Mouse (Mus musculus) lung, postnatal 0 days (tissue): ENCODE results near the gene Efcab8. TPM values are rescaled to one million over a fixed set of nuclear protein-coding genes. Genes with fewer than 3 reads are reported as not detected.

Experiments used
- ATAC-seq: fragments of 200-750 bp; cut with Nextera tagmentation; 2 replicates; pipeline ENCODE4 v1.8.0; 2017; ENCODE audit warnings: moderate library complexity
- DNase-seq: peaks from one replicate; pipeline ENCODE4 v3.0.0-alpha.2; 2016; ENCODE audit warnings: low spot score
- H3K27ac ChIP-seq: fragments of 300-500 bp; sonication (generic); 2 replicates; pipeline ENCODE4 v1.5.1; 2014; ENCODE audit warnings: antibody characterized with exemption, mild to moderate bottlenecking, low read length, mixed read lengths
- H3K27me3 ChIP-seq: fragments of 300-500 bp; sonication (generic); replicated peaks from 2 replicates; pipeline ENCODE4 v1.6.1; 2014; ENCODE audit warnings: low read length, mixed read lengths; ENCODE audit not compliant: insufficient read depth
- H3K36me3 ChIP-seq: fragments of 300-500 bp; sonication (generic); 2 replicates; pipeline ENCODE4 v1.6.1; 2014; ENCODE audit warnings: low read length, mixed read lengths; ENCODE audit not compliant: insufficient read depth
- H3K4me1 ChIP-seq: fragments of 300-500 bp; sonication (generic); 2 replicates; pipeline ENCODE4 v1.6.1; 2014; ENCODE audit warnings: antibody characterized with exemption, low read depth, low read length, mixed read lengths; ENCODE audit not compliant: insufficient read depth
- H3K4me2 ChIP-seq: fragments of 300-500 bp; sonication (generic); replicated peaks from 2 replicates; pipeline ENCODE4 v1.6.1; 2014; ENCODE audit warnings: low read depth, mild to moderate bottlenecking, low read length, moderate library complexity, mixed read lengths
- H3K4me3 ChIP-seq: fragments of 300-500 bp; sonication (generic); 2 replicates; pipeline ENCODE4 v1.5.1; 2014; ENCODE audit warnings: low read depth, low read length
- H3K9ac ChIP-seq: fragments of 300-500 bp; sonication (generic); replicated peaks from 2 replicates; pipeline ENCODE4 v1.6.1; 2014; ENCODE audit warnings: low read depth, mild to moderate bottlenecking
- H3K9me3 ChIP-seq: fragments of 300-500 bp; sonication (generic); 2 replicates; pipeline ENCODE4 v1.6.1; 2016; ENCODE audit warnings: low read length, mixed read lengths
- CTCF ChIP-seq: IDR thresholded peaks from 2 replicates; pipeline ENCODE4 v1.5.1; 2016; ENCODE audit warnings: antibody characterized with exemption, mild to moderate bottlenecking
- EP300 ChIP-seq: IDR thresholded peaks from 2 replicates; pipeline ENCODE4 v1.6.1; 2016; ENCODE audit warnings: antibody characterized with exemption, mild to moderate bottlenecking, control low read depth
- WGBS: fragments of 180-500 bp; shearing (Covaris S2); extraction: QIAGEN DNeasy Blood & Tissue Kit; methylation state at CpG from one replicate; pipeline ENCODE4 v1.1.7; 2014; 5-methylcytosine and 5-hydroxymethylcytosine counted together
- polyA plus RNA-seq: library from polyadenylated mRNA; unstranded; fragments of >200 nt; fragmentation: Nextera tagmentation; extraction: Ambion mirVana; gene quantifications from 2 replicates; pipeline ENCODE4 v1.2.1, GENCODE M21; 2015

Gene Efcab8
- polyA plus RNA-seq, 1 experiment from 2014 or later: not detected

DNA sequence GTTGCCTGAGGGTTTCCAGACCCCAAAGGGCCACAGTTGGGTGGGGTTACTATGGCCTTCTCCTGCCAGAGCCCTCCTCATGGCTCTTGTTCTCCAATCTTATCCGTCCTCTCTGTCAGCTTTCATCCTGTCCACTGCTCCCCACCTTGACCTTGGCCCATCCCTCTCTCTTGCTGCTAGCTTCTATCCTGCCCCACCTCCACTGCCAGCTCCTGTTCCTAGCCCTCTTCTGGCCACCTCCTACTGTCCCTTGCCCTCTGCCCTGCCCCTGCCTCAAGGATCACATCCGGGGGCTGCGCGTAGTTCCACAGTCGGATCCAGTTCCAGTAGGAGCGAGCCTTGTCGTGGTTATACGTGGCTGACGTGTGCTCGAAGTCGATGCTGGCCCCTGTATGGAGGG is 80.6 kb downstream of the Efcab8 start:
- Histone ChIP-seq H3K4me2 (no peak overlapping the region), H3K9ac (no peak overlapping the region), H3K9me3 (no peaks in the 10 kb centered on the region), H3K4me3 (no peak overlapping the region), H3K4me1 (no peaks in the 10 kb centered on the region), H3K27ac (no peak overlapping the region), H3K27me3 (no peaks in the 10 kb centered on the region), H3K36me3 (no peaks in the 10 kb centered on the region)
- TF ChIP-seq EP300 (no peak), CTCF (no peak)
- no peak for ATAC-seq
- DNase-seq: no peak
- WGBS: 78% methylated on average over 11 of the region's 11 CpGs

DNA sequence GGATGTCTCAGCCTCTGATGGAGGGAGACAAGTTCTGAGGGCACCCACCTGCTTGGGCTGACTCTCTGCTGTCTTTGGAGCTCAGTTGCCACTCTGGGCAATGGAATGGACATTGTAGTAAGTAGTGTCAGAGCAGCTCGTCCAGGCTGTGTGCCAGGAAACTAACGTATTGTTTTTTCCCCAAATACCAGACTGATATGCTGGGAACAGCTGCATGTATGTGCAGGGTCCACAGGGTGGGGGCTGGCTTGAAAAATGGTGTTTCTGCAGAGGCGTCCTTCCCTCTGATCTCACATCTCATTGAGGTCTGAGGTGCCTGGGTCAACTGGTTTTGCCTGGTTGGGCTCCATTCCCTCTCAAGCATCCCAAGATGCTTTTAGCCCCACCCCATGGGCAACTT is 81.0 kb downstream of the Efcab8 start:
- WGBS: 31% methylated on average over 3 of the region's 3 CpGs
- Histone ChIP-seq H3K9me3 (no peaks in the 10 kb centered on the region), H3K9ac (no peak overlapping the region), H3K27me3 (no peaks in the 10 kb centered on the region), H3K27ac (no peak overlapping the region), H3K4me3 (no peak overlapping the region), H3K4me1 (no peaks in the 10 kb centered on the region), H3K36me3 (no peaks in the 10 kb centered on the region), H3K4me2 (no peak overlapping the region)
- ATAC-seq: no peak
- no peak for TF ChIP-seq EP300
- TF ChIP-seq CTCF: no peak
- DNase-seq: no peak

DNA sequence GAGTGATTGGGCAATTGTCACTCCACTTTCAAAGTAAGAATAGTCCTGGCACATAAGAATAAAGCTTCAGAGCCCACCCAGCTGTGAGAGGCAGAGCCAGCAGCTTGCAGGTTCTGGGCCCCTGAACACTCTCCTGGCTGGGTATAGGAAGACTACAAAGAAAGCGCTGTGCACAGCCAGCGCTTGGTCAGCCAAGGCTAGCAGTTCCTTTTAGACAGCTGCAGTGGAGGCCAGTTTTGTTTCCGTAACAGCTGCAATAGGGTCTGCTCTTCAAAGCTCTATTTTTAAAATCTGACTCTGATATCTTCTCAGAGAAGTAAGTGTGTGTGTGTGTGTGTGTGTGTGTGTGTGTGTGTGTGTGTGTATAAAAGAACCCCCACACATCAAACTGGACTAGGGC is 82.2 kb downstream of the Efcab8 start:
- Histone ChIP-seq H3K4me3 (no peak overlapping the region), H3K9ac (no peak overlapping the region), H3K27me3 (no peaks in the 10 kb centered on the region), H3K9me3 (no peaks in the 10 kb centered on the region), H3K27ac (no peak overlapping the region), H3K4me2 (no peak overlapping the region), H3K36me3 (no peaks in the 10 kb centered on the region), H3K4me1 (no peaks in the 10 kb centered on the region)
- WGBS: 80% methylated on average over 3 of the region's 3 CpGs
- TF ChIP-seq EP300 (no peak), CTCF (no peak)
- DNase-seq (no peak), ATAC-seq (no peak)

DNA sequence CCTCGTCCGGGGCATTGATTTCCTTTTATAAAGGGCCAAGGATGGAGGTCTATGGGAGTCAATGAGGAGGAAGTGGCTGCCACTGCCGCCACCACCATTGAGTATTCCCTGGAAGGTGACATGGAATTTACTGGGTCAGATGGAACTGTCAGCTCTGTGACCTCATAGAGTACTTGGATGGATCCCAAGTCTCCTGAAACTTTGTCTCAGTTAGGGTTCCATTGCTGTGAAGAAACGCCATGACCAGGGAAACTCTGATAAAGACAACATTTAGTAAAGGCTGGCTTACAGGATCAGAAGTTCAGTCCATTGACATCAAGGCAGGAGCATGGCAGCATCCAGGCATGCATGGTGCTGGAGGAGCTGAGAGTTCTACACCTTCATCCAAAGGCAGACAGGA is 91.3 kb downstream of the Efcab8 start, which contains the start of gene Sun5:
TSS of gene Sun5 (minus strand) at position 101 of the 400 bp plus-strand sequence.
- no peak for ATAC-seq
- H3K27me3 ChIP-seq: no peaks in the 10 kb centered on the region

DNA sequence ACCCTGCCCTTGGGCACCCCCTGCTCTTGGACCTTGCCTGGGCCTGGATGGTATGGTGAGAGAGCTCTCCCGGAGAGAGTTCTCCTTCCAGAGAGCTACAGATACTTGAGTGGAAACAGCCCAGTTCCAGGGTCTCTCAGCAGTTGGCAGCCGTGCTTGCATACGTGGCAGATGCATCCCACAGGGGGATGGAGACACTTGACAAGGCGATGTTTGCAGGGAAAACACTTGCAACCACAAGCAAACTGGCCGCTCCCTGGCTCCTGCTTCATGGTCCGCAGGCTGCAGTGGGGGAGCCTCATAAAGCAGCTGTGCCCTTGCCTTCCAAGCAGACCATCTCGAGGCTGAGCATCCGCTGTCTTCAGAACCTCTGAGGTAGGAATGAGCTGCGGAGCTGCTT is 95.0 kb downstream of the Efcab8 start, which contains the start of gene Bpifb2:
TSS of gene Bpifb2 (plus strand) at position 301 of the 400 bp plus-strand sequence.
- DNase-seq (no peak), ATAC-seq (no peak)
- no peak for TF ChIP-seq EP300
- no peak for TF ChIP-seq CTCF
- H3K27ac ChIP-seq: no peak within 1 kb of the TSS
- H3K36me3 ChIP-seq: no peaks in the 10 kb centered on the region
- H3K4me3 ChIP-seq: no peak within 1 kb of the TSS
- H3K4me1 ChIP-seq: no peaks in the 10 kb centered on the region
- H3K27me3 ChIP-seq: no peaks in the 10 kb centered on the region
- H3K4me2 ChIP-seq: no peak within 1 kb of the TSS
- H3K9me3 ChIP-seq: no peaks in the 10 kb centered on the region
- no peak within 1 kb of the TSS for H3K9ac ChIP-seq
- WGBS: 53% methylated on average over 9 of the region's 9 CpGs

More for the DNA sequence above, 91.3 kb downstream of the Efcab8 start, which contains the start of gene Sun5:
- Histone ChIP-seq H3K4me3 (no peak within 1 kb of the TSS), H3K27ac (no peak within 1 kb of the TSS), H3K9me3 (no peaks in the 10 kb centered on the region), H3K36me3 (no peaks in the 10 kb centered on the region), H3K4me2 (no peak within 1 kb of the TSS), H3K9ac (no peak within 1 kb of the TSS), H3K4me1 (no peaks in the 10 kb centered on the region)
- TF ChIP-seq EP300 (no peak), CTCF (no peak)
- 86% methylated on average over 4 of the region's 4 CpGs for WGBS
- no peak for DNase-seq

Other genes starting within 250 kb of the Efcab8 start
- gene Nol4l, start 250.0 kb upstream of the Efcab8 start, polyA plus RNA-seq: 8.3 and 9.9 TPM in 2 replicates
- 71.8 and 73.3 TPM in 2 replicates for gene Commd7, start 147.2 kb upstream of the Efcab8 start, polyA plus RNA-seq
- 3.3 and 4.2 TPM in 2 replicates for gene Dnmt3b, start 130.5 kb upstream of the Efcab8 start, polyA plus RNA-seq
- 0.10 and 0.15 TPM in 2 replicates for gene Dnmt3c, start 83.3 kb upstream of the Efcab8 start, polyA plus RNA-seq
- gene Mapre1, start 38.7 kb upstream of the Efcab8 start, polyA plus RNA-seq: 145 and 164 TPM in 2 replicates
- gene Sun5, start 91.2 kb downstream of the Efcab8 start, polyA plus RNA-seq: not detected in 2 replicates
- gene Bpifb2, start 95.1 kb downstream of the Efcab8 start, polyA plus RNA-seq: not detected in 2 replicates
- gene Bpifb6, start 120.5 kb downstream of the Efcab8 start, polyA plus RNA-seq: not detected in 2 replicates
- gene Bpifb3, start 138.3 kb downstream of the Efcab8 start, polyA plus RNA-seq: not detected in 2 replicates
- gene Bpifb4, start 158.3 kb downstream of the Efcab8 start, polyA plus RNA-seq: not detected in 2 replicates
- gene Bpifa6, start 195.0 kb downstream of the Efcab8 start, polyA plus RNA-seq: not detected in 2 replicates
- gene Bpifa2, start 228.3 kb downstream of the Efcab8 start, polyA plus RNA-seq: not detected in 2 replicates